Mouse (Mus musculus): ENCODE data around the gene Gm28539.

DNA sequence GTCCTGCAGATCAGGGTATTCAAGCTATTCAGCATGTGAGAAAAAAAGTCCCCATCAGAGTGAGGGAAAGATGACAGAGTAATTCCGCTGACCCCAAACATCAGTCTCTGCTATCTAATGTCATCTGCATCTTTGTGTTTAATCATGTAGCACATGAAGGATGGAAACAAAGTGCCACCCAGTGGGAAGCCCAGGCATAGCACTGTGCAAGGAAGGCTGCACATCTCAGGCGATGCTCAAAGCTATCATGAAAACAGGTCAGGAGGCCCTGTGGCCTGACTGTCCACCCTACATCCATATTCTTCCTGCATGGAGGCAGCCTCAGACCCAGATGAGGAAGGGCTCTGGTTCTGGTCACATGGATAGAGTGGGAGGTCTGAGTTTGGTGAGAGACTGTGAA is 37.5 kb upstream of the Gm28539 start:
- TF ChIP-seq CTCF (IDR thresholded peaks at IDR 0.05; ENCODE audit: insufficient read depth, low read length) (peak; percentile 95), POLR2A (IDR thresholded peaks at IDR 0.05; ENCODE audit: borderline replicate concordance, extremely low read depth, low read depth, low read length) (no peak)

Data from lung, adult 2 months (tissue).